Mouse (Mus musculus): ENCODE measurements around the gene Gm21954.

The Gm21954 gene

DNA sequence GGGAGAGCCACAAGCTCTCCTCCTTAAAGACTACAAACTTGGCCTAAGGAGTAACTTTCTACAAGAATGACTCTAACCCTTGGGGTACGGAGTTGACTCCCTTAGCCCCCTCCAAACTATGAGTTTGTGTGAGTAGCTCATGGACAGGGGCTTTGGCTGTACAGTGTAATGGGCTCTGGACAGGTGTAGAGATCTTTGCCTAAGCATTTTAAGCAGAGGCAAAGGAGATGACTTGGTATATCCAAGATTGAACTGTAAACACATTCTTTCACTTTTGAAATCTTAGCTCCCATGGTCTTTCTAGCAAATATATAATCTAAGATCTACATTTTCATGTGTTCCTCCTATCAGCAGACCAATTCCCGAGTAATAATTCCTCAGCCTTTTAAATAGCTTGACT is at the start of gene Gm21954:
Gene Gm21954, minus strand, starts transcription at position 101 of the 400 bp plus-strand sequence.
- DNase-seq (ENCODE audit: low read depth, low spot score): no peak

DNA sequence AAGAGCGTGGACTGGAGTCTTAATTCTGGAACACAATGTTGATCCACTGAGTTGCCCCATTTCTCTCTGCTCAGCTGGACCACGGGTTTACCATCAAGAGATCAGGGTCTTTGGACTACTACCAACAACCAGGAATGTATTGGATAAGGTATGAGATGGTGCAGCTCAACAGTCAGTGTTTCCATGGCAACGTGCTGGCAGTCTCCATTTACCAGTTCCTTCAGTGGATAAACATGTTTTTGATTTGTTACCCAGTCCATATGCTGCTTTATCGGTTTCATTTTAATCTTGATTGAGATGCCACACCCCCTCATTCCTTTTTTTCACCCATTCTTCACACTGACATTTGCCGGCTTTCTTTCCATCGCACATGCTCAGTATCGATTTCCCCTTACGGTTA is 49.8 kb upstream of the Gm21954 start:
- DNase-seq (ENCODE audit: low read depth, low spot score): no peak

GRCm38 (mm10) chr3:55520240-55521180 is 48.5 kb upstream of the Gm21954 start:
- peak; percentile 81 for DNase-seq (ENCODE audit: low read depth, low spot score)

- DNase-seq (ENCODE audit: low read depth, low spot score): no peak
Observed at GRCm38 (mm10) chr3:55517454-55518014, 45.5 kb upstream of the Gm21954 start.

DNA sequence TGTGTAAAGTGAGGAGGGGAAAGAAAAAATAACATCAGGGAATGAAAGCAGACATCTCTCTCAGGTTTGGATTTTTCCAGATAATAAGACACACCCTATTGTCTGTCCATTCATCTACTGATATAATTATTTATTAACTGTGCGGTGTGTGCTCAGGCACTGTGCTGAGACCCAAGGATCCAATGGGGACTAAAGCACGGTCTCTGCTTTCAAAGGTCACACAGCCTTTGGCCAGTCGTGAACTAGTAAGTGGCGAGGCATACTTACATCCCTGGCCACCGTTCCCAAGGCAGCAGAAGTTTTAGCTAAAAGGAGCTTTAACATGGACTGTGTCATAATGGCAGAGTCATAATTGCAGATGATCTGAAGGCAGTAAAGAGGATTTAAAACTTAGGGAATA is 44.0 kb upstream of the Gm21954 start:
- no peak for DNase-seq (ENCODE audit: low read depth, low spot score)

GRCm38 (mm10) chr3:55511658-55512057 is 39.6 kb upstream of the Gm21954 start:
- DNase-seq (ENCODE audit: low read depth, low spot score): no peak

- DNase-seq (ENCODE audit: low read depth, low spot score): no peak
Observed at GRCm38 (mm10) chr3:55510198-55510597, 38.2 kb upstream of the Gm21954 start.

DNA sequence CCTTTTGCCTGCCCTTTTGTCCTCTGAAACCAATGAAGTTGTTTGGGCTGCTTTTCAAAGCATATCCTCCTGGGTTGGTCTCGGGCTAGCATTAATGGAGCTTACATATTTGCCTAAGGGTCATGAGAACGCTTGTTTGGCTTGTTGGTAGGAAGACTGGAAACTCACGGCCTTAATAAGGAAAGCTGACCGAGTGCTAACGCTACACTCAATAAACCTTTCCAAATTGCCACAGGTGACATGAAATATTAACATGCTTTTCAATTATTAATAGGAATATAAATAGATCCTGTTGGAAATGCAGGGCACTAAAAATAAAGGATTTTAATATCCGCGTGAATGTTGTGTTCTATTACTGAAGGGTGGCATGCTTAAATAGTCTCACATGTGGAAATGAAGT is 27.3 kb upstream of the Gm21954 start:
- DNase-seq (ENCODE audit: low read depth, low spot score): no peak

GRCm38 (mm10) chr3:55496462-55496941 is 24.5 kb upstream of the Gm21954 start:
- DNase-seq (ENCODE audit: low read depth, low spot score): peak; percentile 89

DNA sequence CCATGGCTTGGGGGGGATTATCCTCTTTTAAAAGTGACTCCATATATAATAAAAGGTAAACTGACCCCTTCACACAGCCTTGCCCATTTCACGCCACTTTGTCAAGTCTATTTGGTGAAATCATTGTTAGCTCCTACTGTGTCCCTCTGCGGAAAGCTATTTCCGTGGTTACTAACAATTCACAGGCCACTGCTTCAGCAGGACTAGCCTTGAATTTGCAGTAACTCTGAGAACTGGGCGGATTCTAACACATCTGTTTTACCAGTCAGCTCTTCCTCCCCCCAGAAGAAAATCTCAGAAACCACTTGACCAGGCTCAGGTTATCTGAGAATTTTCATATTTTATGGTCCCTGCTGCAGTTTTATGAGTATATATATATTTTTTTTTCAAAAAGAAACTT is 23.9 kb upstream of the Gm21954 start:
- peak; percentile 80 for DNase-seq (ENCODE audit: low read depth, low spot score)

DNA sequence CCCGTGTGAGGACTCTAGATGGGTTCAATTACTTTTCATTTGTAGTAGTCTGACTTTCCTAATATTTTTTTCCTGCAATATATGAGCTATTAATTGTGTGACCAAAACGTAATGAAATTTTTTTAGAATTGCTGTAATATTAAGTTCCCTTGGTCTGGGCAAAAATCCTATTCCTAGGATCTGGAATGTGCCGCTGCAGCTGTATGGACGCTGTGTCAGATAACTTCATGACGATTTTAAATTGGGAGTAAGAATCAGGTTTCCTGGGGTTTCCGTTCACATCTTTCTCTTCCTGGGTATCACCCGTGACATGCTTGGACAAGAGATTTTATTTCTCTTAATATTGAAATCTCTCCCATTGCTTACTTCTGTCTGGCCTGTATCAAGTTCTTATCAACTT is 23.2 kb upstream of the Gm21954 start:
- no peak for DNase-seq (ENCODE audit: low read depth, low spot score)

GRCm38 (mm10) chr3:55494348-55494747 is 22.3 kb upstream of the Gm21954 start:
- no peak for DNase-seq (ENCODE audit: low read depth, low spot score)

DNA sequence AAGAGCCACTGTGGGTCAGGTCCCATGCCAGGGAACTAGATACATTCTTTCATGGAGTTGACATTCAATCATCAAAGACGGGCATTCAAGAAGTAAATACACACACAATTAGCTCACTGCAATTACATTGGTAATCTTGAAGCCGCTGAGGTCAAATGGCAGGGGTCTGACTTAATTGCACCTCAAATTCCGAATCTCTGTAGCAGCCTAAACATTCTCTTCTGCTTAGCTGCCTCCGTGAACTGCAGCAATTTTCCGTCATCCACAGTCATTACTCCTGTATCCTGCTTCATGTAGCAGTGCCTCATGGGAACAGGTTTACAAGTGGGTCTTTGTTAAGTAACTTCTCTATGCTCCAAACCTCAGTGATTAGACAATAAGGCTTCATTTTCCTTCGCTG is 20.0 kb upstream of the Gm21954 start:
- DNase-seq (ENCODE audit: low read depth, low spot score): no peak

GRCm38 (mm10) chr3:55489231-55489990 is 17.4 kb upstream of the Gm21954 start:
- no peak for DNase-seq (ENCODE audit: low read depth, low spot score)

GRCm38 (mm10) chr3:55483328-55483727 is 11.3 kb upstream of the Gm21954 start:
- no peak for DNase-seq (ENCODE audit: low read depth, low spot score)

- no peak for DNase-seq (ENCODE audit: low read depth, low spot score)
Observed at GRCm38 (mm10) chr3:55481140-55481539, 9.1 kb upstream of the Gm21954 start.

- DNase-seq (ENCODE audit: low read depth, low spot score): no peak
Observed at GRCm38 (mm10) chr3:55479306-55479705, 7.3 kb upstream of the Gm21954 start.

GRCm38 (mm10) chr3:55476694-55477093 is 4.7 kb upstream of the Gm21954 start:
- no peak for DNase-seq (ENCODE audit: low read depth, low spot score)

GRCm38 (mm10) chr3:55473146-55473545 is 1.1 kb upstream of the Gm21954 start:
- DNase-seq (ENCODE audit: low read depth, low spot score): peak; percentile 88

DNA sequence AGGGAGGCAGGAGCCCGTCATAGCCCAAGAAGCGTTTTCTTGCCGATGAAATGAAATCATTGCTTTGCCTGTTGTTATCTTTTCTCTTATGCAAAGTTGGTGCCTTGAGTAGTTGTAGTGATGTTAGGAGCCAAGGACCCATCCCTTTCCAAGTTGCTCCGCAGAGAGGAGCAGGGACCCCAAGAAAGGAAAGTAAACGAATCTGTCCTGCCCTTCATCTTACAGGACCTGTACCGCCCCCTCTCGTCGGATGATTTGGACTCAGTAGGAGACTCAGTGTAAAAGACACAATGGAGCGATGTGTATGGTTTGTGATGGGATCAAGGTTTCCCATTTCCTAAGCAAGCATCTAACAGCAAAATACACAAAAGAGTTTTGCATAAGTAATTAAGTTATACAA is 5.7 kb downstream of the Gm21954 start:
- DNase-seq (ENCODE audit: low read depth, low spot score): no peak

GRCm38 (mm10) chr3:55465785-55466184 is 6.2 kb downstream of the Gm21954 start:
- DNase-seq (ENCODE audit: low read depth, low spot score): no peak

GRCm38 (mm10) chr3:55464226-55464625 is 7.8 kb downstream of the Gm21954 start:
- no peak for DNase-seq (ENCODE audit: low read depth, low spot score)

Data from forelimb bud, embryonic 11.5 days (tissue).